Mouse (Mus musculus) lung, postnatal 0 days (tissue): Measurements from ENCODE around the gene Hnf4a.

ENCODE experiments used
- CTCF ChIP-seq: IDR thresholded peaks from 2 replicates; pipeline ENCODE4 v1.5.1; 2016; ENCODE audit warnings: antibody characterized with exemption, mild to moderate bottlenecking
- EP300 ChIP-seq: IDR thresholded peaks from 2 replicates; pipeline ENCODE4 v1.6.1; 2016; ENCODE audit warnings: antibody characterized with exemption, mild to moderate bottlenecking, control low read depth

- TF ChIP-seq EP300 (no peak), CTCF (no peak)
Observed at GRCm38 (mm10) chr2:163493031-163493430, 13.6 kb upstream of the Hnf4a start.
